Comparison of ENCODE assay signal across 8 mouse cellular contexts in the genomic region with DNA sequence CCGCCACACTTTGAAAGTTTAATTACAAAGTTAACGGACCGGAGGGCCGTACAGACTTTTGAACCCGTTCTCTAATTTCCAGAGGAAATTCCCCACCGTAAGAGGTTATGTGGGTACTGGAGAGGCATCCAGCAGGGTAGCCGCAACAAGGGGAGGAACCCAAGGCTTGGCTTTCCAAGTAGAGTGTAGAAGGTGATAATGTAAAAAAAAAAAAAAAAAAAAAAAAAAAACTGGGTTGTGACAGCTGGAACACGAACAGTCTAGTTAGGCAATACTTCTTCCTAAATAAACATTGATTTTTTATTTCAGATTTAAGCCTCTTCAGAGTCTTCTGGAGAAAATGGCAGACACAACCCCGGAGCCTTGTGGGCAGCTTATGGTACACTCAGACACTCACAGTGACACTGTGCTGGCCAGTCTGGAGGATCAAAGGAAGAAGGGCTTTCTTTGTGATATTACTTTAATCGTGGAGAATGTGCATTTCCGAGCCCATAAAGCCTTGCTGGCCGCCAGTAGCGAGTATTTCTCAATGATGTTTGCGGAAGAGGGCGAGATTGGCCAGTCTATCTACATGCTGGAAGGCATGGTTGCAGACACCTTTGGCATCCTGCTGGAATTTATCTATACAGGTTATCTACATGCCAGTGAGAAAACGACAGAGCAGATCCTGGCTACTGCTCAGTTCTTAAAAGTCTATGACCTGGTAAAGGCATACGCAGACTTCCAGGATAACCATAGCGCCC. TPM values are rescaled to one million over a fixed set of nuclear protein-coding genes. Genes with fewer than 3 reads are reported as not detected.
A peak's percentile ranks its signal among the peaks of the same experiment; 100 is the strongest.
DNase-seq lines count a peak whose midpoint lies in the region; ATAC-seq and TF ChIP-seq lines count a peak whose summit lies in the region.

No protein-coding gene starts in this region.

- H3K9me3 ChIP-seq in kidney, postnatal 0 days (replicated peaks; ENCODE audit: low read length): no peaks in the 10 kb centered on the region
- no peaks in the 10 kb centered on the region for H3K9me3 ChIP-seq in hindbrain, embryonic 12.5 days (replicated peaks)
- no peaks in the 10 kb centered on the region for H3K9me3 ChIP-seq in midbrain, embryonic 14.5 days (ENCODE audit: control insufficient read depth, low read length)

- WGBS in kidney, postnatal 0 days: 49% methylated on average over 18 of the region's 18 CpGs
- 58% methylated on average over 18 of the region's 18 CpGs for WGBS in hindbrain, embryonic 12.5 days
- 58% methylated on average over 18 of the region's 18 CpGs for WGBS in midbrain, embryonic 14.5 days

- ATAC-seq in kidney, postnatal 0 days (replicated peaks; ENCODE audit: low FRiP score, low read depth): 0 out of 2 replicates have a peak, but pooled peaks have one; percentile 8
- peak; percentile 17; the same call in 1 of the 2 replicates for ATAC-seq in hindbrain, embryonic 12.5 days (ENCODE audit: low FRiP score)
- peak; percentile 24; the same call in 1 of the 2 replicates for ATAC-seq in midbrain, embryonic 14.5 days (ENCODE audit: low FRiP score, low TSS enrichment)
- ATAC-seq in inflammation-experienced regulatory T-cells, adult 6 months: no peak

- H3K4me1 ChIP-seq in kidney, postnatal 0 days (replicated peaks; ENCODE audit: insufficient read depth, low read length): peaks cover 8% of the 10 kb centered on the region; the same call in 1 of the 2 replicates
- H3K4me1 ChIP-seq in brown adipose tissue, adult 24 weeks (ENCODE audit: control insufficient read depth, insufficient read depth, insufficient read length, low read length): peaks cover 9% of the 10 kb centered on the region; the same call in 1 of the 2 replicates
- H3K4me1 ChIP-seq in hindbrain, embryonic 12.5 days: peaks cover 16% of the 10 kb centered on the region
- peaks cover 26% of the 10 kb centered on the region for H3K4me1 ChIP-seq in midbrain, embryonic 14.5 days (ENCODE audit: control insufficient read depth, insufficient read depth, low read length)

- peak overlapping the region; percentile 78 for H3K27ac ChIP-seq in kidney, postnatal 0 days
- peak overlapping the region; percentile 29; the same call in 1 of the 2 replicates for H3K27ac ChIP-seq in brown adipose tissue, adult 24 weeks (replicated peaks; ENCODE audit: low read depth, low read length)
- no peak overlapping the region for H3K27ac ChIP-seq in hindbrain, embryonic 12.5 days
- no peak overlapping the region for H3K27ac ChIP-seq in midbrain, embryonic 14.5 days (replicated peaks; ENCODE audit: low read depth, low read length)

- H3K27me3 ChIP-seq in kidney, postnatal 0 days (ENCODE audit: insufficient read depth, low read length): no peaks in the 10 kb centered on the region
- H3K27me3 ChIP-seq in hindbrain, embryonic 12.5 days: no peaks in the 10 kb centered on the region
- H3K27me3 ChIP-seq in midbrain, embryonic 14.5 days (ENCODE audit: control insufficient read depth, insufficient read depth, low read length): no peaks in the 10 kb centered on the region

- H3K4me2 ChIP-seq in kidney, postnatal 0 days (ENCODE audit: low read length): peak overlapping the region; percentile 78
- H3K4me2 ChIP-seq in hindbrain, embryonic 12.5 days (replicated peaks): peak overlapping the region; percentile 71
- H3K4me2 ChIP-seq in midbrain, embryonic 14.5 days (ENCODE audit: low read length): peak overlapping the region; percentile 82

- peaks cover 13% of the 10 kb centered on the region for H3K36me3 ChIP-seq in kidney, postnatal 0 days (ENCODE audit: insufficient read depth, low read length)
- peaks cover 16% of the 10 kb centered on the region for H3K36me3 ChIP-seq in hindbrain, embryonic 12.5 days
- H3K36me3 ChIP-seq in midbrain, embryonic 14.5 days (ENCODE audit: control insufficient read depth, insufficient read depth, low read length): peaks cover 31% of the 10 kb centered on the region

- DNase-seq in kidney, postnatal 0 days (ENCODE audit: low spot score): peak; percentile 38
- DNase-seq in kidney, postnatal 25 days: no peak
- DNase-seq in midbrain, embryonic 14.5 days: no peak
- DNase-seq in right cerebral cortex, adult 18-20 months: no peak
- no peak for DNase-seq in spleen, postnatal 36 days (ENCODE audit: low spot score in 2 of 2)

- TF ChIP-seq CTCF in kidney, postnatal 0 days (IDR thresholded peaks at IDR 0.05; ENCODE audit: low read depth): no peak

- peak overlapping the region; percentile 77 for H3K4me3 ChIP-seq in kidney, postnatal 0 days (replicated peaks; ENCODE audit: low read depth, low read length)
- peak overlapping the region; percentile 89 for H3K4me3 ChIP-seq in brown adipose tissue, adult 24 weeks (ENCODE audit: insufficient read depth, low read depth, low read length)
- H3K4me3 ChIP-seq in hindbrain, embryonic 12.5 days: peak overlapping the region; percentile 93
- H3K4me3 ChIP-seq in midbrain, embryonic 14.5 days (replicated peaks; ENCODE audit: low read depth, low read length): peak overlapping the region; percentile 88

- H3K9ac ChIP-seq in kidney, postnatal 0 days (ENCODE audit: low read depth, low read length): peak overlapping the region; percentile 86
- peak overlapping the region; percentile 87 for H3K9ac ChIP-seq in hindbrain, embryonic 12.5 days
- peak overlapping the region; percentile 80 for H3K9ac ChIP-seq in midbrain, embryonic 14.5 days (replicated peaks; ENCODE audit: low read length)

RNA-seq across cellular contexts. Expression of gene Zbtb24, which starts 0.8 kb away (rescaled TPM):
- polyA plus RNA-seq in kidney, postnatal 0 days (2015; fragmentation: Nextera tagmentation; extraction: Ambion mirVana): 16.9 and 18.4 TPM in 2 replicates
- polyA plus RNA-seq in brown adipose tissue, adult 24 weeks (2012; ENCODE audit: insufficient read depth, insufficient read length, missing spikeins): 4.7 and 6.0 TPM in 2 replicates
- 22.1 and 22.6 TPM in 2 replicates for polyA plus RNA-seq in hindbrain, embryonic 12.5 days (2016; fragmentation: Nextera tagmentation; extraction: Ambion mirVana)
- polyA plus RNA-seq in midbrain, embryonic 14.5 days (2014; fragmentation: Nextera tagmentation; extraction: Ambion mirVana): 18.5 and 20.5 TPM in 2 replicates
- polyA plus RNA-seq in inflammation-experienced regulatory T-cells, adult 6 months (2017; shearing (Covaris generic)): 10 to 100 TPM; 21.3 to 33.2 (median 29.7) TPM

RNA-seq across cellular contexts. Expression of gene Mical1, which starts 25.2 kb away (rescaled TPM):
- 19.6 and 19.9 TPM in 2 replicates for polyA plus RNA-seq in kidney, postnatal 0 days (2015; fragmentation: Nextera tagmentation; extraction: Ambion mirVana)
- polyA plus RNA-seq in brown adipose tissue, adult 24 weeks (2012; ENCODE audit: insufficient read depth, insufficient read length, missing spikeins): 2.8 and 4.8 TPM in 2 replicates
- 42.6 and 46.8 TPM in 2 replicates for polyA plus RNA-seq in hindbrain, embryonic 12.5 days (2016; fragmentation: Nextera tagmentation; extraction: Ambion mirVana)
- 17.0 and 20.5 TPM in 2 replicates for polyA plus RNA-seq in midbrain, embryonic 14.5 days (2014; fragmentation: Nextera tagmentation; extraction: Ambion mirVana)
- polyA plus RNA-seq in inflammation-experienced regulatory T-cells, adult 6 months (2017; shearing (Covaris generic)): 100 to 1,000 TPM in 2 of 3 experiments, 10 to 100 TPM in 1; 84.9 to 115 (median 101) TPM

RNA-seq across cellular contexts. Expression of gene Smpd2, which starts 39.2 kb away (rescaled TPM):
- 70.4 and 79.8 TPM in 2 replicates for polyA plus RNA-seq in kidney, postnatal 0 days (2015; fragmentation: Nextera tagmentation; extraction: Ambion mirVana)
- 9.2 and 12.3 TPM in 2 replicates for polyA plus RNA-seq in brown adipose tissue, adult 24 weeks (2012; ENCODE audit: insufficient read depth, insufficient read length, missing spikeins)
- polyA plus RNA-seq in hindbrain, embryonic 12.5 days (2016; fragmentation: Nextera tagmentation; extraction: Ambion mirVana): 41.4 and 42.8 TPM in 2 replicates
- polyA plus RNA-seq in midbrain, embryonic 14.5 days (2014; fragmentation: Nextera tagmentation; extraction: Ambion mirVana): 35.5 and 36.1 TPM in 2 replicates
- 10 to 100 TPM; 19.3 to 29.5 (median 27.7) TPM for polyA plus RNA-seq in inflammation-experienced regulatory T-cells, adult 6 months (2017; shearing (Covaris generic))

RNA-seq across cellular contexts. Expression of gene Ppil6, which starts 39.3 kb away (rescaled TPM):
- polyA plus RNA-seq in kidney, postnatal 0 days (2015; fragmentation: Nextera tagmentation; extraction: Ambion mirVana): 3.3 and 4.6 TPM in 2 replicates
- 0.99 TPM in 1 of 2 replicates, not detected in the other for polyA plus RNA-seq in brown adipose tissue, adult 24 weeks (2012; ENCODE audit: insufficient read depth, insufficient read length, missing spikeins)
- polyA plus RNA-seq in hindbrain, embryonic 12.5 days (2016; fragmentation: Nextera tagmentation; extraction: Ambion mirVana): 2.6 and 3.8 TPM in 2 replicates
- polyA plus RNA-seq in midbrain, embryonic 14.5 days (2014; fragmentation: Nextera tagmentation; extraction: Ambion mirVana): 1.3 and 1.7 TPM in 2 replicates
- not detected for polyA plus RNA-seq in inflammation-experienced regulatory T-cells, adult 6 months (2017; shearing (Covaris generic))

Comparison
In these comparisons a context has a peak if more than half of its experiments do, and no peak if none do; other contexts are left out.
1. H3K27ac ChIP-seq: peak in kidney, postnatal 0 days (single experiment) and brown adipose tissue, adult 24 weeks (single experiment); none in hindbrain, embryonic 12.5 days (single experiment) and midbrain, embryonic 14.5 days (single experiment).
2. Peak in every context shown above with its lines, with median percentiles within 50 percentile points of each other: H3K4me2 ChIP-seq, H3K4me3 ChIP-seq and H3K9ac ChIP-seq.